Mouse (Mus musculus) WW6 (cell line): ENCODE results near the gene Sp140.
"Not testable (repeated sequence)": the region's sequence is repeated elsewhere in the genome, so short reads cannot be mapped to it uniquely, and the experiment has no call there.

ENCODE experiments used
- DNase-seq: peaks from one replicate; pipeline ENCODE4 v3.0.0-alpha.2; 2013; ENCODE audit warnings: low read depth, low spot score

Sp140 gene

DNA sequence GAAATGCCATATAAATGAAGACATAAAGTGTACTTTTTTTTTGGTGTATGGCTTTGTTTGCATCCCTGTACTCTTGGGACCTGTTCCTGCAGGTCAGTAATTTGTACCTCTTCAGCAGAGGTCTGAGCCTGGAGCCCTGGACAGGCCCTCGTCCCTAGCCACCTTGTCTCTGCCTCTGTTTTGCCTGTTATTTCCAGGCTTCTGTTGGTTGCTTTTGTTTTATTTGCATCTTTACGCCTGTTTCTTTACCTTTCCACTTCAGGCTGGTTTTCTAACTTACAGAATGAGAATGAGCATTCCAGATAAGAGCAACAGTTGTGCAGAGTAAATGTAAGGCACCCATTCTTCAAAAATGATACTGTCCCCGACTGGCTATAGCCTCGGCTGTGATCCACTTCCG is at the start of gene Sp140:
TSS of gene Sp140 (plus strand) at position 301 of the 400 bp plus-strand sequence.
- not testable (repeated sequence) for DNase-seq

DNA sequence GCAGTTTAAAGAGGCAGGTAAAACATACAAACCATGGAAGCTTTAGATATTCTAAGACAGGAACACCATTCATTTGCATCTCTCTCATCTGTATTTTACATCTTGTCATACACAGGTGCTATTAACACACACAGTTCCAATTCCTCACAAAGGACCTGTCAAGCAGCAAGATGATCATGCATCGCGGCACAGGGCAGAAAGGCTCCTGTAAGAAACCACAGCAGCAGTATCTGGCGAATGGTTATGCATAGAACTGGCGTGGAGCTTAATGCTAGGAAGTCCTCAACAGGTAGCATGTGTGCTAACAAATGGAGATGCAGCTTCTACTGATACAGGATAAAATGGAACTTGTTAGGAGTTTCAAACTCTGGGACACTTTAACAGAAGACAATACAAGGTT is 44.9 kb upstream of the Sp140 start:
- DNase-seq = not testable (repeated sequence)

DNA sequence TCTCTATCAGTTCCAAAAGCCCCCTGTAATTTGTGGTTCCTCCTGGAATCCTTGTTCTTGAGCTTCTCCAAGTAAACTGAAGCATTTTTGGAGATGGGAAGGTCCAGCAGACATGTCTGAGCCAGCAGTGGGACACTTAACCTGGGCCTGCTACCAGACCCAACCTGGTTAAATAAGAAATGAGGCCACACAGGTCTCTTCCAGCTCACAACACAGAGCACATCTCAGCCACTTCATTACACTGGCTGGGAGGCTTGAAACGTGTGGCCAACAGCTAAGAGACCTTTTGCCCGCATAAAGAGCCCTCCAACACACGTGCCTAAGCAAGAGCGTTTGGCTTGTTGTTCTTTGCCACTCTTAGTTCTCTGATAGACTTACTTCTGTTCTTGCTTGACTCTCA is 26.6 kb upstream of the Sp140 start:
- not testable (repeated sequence) for DNase-seq

DNA sequence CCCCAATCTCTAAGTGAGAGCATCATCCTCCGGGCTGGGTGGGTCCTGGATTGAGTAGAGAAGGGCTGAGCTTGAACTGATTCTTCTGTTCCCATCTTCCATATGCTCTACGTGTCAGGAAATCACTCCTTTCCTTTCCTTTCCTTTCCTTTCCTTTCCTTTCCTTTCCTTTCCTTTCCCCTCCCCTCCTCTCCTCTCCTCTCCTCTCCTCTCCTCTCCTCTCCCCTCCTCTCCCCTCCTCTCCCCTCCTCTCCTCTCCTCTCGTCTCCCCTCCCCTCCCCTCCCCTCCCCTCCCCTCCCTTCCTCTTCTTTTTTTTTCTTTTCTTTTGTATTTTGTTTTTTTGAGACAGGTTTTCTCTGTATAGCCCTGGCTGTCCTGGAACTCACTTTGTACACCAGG is 24.8 kb upstream of the Sp140 start, which contains the start of gene G530012D18Rik:
TSS of gene G530012D18Rik (plus strand) at position 301 of the 400 bp plus-strand sequence.
- DNase-seq = not testable (repeated sequence)

DNA sequence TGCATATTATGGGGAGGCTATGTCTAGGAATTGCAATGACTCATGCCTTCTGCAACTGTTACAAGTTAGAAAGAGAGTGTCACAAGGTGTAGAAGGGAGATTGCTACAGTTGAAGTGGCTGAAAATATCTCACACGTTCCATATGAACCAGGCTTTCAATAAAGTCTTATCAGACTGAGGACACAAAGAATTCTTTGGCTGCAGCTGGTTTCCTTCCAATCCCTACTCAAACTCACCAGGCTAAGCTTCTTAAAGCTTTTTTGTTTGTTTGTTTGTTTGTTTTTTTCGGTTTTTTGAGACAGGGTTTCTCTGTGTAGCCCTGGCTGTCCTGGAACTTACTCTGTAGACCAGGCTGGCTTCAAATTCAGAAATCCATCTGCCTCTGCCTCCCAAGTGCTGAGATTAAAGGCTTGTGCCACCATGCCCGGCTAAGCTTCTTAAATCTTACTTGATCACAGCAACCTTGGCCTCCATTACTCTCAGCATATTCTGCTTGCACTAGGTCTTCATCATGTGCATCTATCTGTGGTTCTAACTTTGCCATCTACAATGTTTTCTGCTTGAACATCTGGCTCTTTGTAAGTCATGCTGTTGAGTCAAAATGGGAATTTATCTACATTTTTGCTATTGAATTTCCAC is 21.7 kb upstream of the Sp140 start:
- DNase-seq = not testable (repeated sequence)

DNA sequence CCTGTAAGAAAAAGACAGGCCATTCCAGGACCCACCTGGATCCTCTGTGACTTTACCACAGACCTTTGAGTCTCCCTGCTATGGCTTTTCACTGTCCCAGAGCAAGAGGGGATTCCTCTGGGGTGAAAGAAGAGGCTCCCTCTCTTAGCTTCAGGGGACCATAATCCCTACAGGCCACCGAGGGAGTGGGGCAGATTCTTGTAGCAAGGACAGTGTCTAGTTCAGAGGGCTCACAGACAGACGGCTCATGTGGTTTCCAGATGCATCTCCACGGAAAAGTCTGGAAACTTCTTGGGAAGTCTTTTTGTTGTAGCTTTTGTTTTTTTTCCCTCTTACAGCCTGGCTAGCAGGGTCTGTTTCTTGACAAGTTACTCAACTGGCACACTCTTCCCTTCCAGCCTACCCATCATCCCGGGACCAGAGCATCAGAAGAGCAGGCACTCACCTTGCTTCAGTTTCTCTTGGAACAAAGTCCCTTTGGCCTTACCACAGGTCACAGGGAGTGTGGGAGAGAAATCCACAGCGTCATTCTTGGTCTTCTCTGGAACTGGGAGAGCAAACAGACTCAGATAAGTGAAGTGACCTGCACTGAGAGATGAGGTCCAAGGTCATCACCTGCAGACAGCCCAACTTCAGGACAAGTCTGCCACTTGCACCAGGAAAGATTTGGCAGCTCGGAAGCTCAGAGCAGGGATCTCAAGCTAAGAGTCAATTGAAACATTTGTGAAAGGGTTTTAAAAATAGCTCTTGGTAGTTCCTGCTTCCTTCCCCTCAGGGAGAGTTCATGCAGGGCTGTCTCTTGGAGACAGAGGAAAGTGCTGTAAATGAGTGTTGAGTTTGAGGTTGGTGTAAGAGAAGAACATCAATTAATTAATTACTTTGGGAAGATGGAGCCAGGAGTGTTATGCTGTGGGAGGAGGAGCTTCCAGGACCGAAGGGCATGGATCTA is 20.7 kb upstream of the Sp140 start:
- not testable (repeated sequence) for DNase-seq

DNA sequence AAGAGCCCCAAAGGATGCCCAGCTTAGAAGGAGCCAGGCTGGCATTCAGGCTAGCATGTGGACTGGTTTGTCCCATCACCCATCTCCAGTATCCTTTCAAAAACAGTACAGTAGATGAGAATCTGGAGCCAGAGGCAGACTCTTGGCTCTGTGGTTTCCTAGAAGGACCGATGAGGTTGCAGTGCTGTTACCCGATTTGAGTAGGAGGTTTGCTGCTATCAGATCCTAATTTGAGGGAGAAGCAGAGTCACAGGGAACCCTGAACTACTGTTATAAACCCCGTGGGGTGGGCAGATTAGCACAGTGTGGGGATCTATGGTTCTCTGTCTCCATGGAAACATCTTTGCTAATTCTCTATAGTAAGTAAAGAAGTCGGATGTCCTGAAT is 20.0 kb upstream of the Sp140 start:
- DNase-seq = not testable (repeated sequence)

DNA sequence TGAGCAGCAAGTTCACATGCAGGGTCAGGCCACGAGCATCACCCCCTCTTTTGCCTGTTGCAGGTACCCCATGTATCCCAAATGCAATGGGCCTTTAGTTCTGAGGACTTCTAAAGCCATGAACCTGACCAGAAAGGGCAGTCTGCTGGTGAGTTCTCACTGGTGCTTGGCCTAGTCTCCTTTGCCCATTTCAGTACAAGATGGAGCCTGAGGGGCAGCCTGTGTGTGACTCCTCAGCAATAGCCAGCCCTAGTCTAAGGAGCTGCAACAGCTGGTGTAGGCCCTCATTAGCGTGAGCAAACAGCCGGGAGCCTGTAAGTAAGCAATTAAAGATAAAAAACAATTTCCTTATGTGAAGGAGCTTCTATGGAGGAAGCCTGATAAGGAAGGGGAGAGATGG is 19.6 kb upstream of the Sp140 start:
- DNase-seq = not testable (repeated sequence)

DNA sequence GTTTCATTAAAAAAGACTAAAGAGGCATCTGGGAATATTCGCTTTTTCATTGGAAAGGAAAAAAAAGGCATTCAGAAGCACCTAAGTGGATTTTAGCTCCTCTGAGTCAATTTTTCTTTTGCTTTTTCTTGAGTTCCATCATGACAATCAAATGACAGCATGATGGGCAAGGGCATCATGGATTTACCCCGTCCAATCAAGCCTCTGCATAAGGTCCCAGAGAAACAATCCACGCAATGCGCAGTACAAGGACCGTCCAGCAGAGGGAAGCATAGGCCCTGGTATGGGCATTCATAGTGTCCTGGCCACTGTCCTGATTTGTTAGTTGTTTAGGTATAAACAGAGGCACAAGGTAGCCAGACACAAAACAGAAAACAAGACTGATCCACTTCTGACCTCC is 18.7 kb upstream of the Sp140 start:
- not testable (repeated sequence) for DNase-seq

DNA sequence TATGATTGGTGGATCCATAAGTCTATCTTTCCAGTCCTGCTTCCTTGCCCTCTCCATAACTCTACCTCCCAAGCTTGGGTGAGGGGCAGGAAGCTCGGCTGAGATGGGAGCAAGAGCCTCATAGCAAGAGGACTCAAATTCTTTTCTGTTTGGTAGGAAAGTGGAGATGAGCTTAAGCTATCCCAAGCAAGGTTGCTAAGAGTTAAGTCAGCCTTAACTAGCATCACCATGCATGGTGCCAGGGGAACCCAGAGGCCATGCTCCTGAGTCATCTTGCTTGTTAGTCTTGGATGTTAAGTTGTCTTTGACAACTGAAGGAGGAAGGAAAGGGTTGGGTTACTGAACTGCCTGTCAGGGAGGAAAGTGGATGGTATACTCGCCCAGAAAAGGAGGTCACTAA is 11.5 kb upstream of the Sp140 start:
- not testable (repeated sequence) for DNase-seq

DNA sequence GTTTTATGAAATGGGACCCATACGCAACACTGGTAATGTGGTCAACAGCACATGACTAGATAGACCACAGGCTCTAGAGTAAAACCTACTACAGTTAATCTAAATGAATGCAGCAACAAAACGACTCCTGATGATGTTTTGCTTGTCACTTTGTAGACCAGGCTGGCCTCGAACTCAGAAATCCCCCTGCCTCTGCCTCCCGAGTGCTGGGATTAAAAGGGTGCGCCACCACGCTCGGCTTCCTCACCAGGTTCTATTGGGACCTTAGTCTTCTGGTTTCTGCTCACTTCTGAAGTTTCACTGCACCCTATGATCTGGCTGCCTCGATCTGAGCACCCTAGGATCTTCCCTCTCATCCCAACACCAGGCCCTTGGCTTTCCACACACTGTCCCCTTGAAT is 7.7 kb upstream of the Sp140 start:
- DNase-seq = not testable (repeated sequence)

DNA sequence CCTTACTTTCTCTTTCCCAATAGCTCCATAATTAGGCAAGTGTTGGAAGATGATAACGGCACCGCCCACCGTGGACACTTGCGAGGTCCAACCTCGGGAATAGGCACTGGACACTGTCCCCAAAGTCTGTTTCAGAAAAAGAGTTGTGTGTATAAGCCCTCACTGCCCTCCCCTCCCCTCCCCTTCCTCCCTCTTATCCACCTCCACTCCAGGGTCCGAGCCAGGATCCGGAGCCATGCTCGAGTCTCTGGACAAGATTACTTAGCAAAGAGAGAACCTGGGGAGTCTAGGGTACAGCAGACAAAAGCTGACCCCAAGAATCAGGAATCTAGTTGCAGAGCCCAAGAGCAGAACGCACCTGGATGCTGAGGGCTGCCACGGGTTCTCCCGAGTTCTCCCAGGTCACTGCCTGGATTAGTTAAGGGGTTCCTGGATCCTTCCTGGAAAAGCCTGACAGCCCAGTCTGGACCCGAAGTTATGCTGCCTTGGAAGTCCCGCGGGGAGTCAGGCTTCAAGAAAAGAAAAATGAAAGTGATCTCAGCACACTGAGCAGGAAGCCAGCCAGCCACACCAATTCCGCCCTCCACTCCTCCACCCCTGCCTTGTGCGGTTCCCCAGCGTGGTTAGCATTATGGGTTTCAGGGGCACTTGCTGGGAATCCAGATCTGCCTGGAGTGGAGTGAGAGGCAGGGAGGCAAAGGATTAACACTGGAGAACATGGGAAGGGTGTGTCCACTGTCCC is 1.7 kb upstream of the Sp140 start, which contains the start of gene Sp110:
TSS of gene Sp110 (minus strand) at position 547 of the 742 bp plus-strand sequence.
- not testable (repeated sequence) for DNase-seq

DNA sequence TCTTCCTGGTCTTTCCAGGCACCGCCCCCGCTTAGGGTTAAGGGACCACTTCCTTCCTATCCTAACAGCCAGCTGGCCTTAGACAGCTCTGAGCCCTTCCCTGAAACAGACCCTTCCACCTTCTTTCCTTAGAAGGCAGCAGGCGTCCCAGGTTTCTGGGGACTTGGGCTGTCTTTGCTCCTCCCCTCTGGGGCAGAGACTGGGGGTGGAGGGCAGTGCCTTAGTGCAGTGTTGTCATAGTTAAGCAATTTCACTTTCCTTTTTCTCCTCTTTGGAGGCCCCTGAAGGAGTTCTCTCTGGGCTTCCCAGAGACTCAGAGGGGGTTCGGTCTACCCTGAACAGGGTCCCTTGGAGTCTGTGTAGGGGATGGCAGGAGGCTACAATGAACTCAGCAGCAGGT is 616 bp downstream of the Sp140 start:
- not testable (repeated sequence) for DNase-seq

DNA sequence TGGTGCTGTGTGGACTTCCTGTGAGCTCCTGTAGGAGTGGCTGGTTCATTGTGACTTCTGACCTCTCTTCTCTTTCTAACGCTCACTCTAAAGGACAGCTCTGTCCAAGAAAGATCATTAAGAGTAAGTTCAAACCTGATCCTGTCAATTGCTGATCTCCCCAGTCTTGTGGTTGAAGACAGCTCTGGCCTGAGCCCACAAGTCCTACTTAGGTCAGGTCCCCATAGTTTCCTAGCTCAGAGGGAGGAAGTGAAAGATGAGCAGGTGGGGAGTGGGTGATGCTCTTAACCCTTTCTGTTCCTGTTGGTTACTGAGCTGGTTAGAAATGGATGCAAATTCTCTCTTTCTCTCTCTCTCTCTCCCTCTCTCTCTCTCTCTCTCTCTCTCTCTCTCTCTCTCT is 4.2 kb downstream of the Sp140 start:
- DNase-seq = not testable (repeated sequence)

DNA sequence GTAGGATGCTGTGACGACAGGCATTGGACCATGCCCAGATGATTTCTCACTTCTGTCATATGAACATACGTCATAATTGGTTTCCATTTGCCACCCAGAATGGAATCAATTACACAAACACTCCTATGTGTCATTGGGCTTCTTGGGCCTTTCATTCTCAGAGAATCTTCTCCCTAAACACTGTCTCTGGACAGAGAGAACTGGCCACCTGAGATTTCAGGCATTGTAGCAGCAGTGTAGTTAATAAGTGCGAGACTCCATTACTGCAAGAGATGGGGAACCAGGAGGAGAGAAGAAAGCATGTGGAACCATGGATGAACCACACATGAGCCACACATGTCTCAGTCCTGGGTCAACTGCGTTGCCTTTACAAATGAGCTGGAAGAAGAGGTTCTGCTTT is 8.2 kb downstream of the Sp140 start:
- not testable (repeated sequence) for DNase-seq

DNA sequence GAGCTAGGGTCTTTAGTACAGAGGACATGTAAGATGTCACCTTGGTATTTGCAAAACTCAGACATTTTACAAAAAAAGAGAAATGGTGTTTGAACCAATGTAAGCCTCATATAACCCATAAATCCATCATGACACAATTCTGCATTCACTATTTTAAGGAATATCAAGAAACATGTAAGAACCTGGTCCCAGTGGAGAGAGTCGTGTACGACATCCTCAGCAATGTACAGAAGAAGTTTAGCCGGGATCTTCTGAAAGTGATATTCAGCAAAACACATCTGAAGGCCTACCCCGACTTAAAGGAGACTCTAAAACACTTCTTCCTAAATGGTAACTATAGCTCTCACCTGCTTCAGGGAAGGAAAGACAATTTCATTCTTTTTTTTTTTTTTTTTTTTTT is 10.4 kb downstream of the Sp140 start:
- not testable (repeated sequence) for DNase-seq

DNA sequence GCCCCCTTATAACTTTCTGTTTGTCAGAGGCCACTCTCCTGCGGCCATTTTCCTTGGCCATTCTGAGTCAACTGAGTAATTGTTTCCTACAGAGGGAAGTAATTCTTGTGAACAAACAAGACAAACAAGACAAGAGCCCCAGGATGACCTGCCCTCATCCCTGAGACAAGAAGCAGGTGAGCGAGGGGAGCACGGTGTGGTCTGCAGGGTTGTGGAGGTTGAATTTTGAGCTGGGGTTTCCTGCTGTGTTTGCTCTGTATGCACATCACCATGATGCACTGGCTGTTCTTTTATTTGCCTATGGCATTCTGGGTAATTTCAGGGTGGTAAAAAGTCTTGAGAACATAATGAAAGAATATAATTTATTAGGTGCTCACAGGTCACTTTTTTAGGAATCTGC is 14.9 kb downstream of the Sp140 start:
- not testable (repeated sequence) for DNase-seq

DNA sequence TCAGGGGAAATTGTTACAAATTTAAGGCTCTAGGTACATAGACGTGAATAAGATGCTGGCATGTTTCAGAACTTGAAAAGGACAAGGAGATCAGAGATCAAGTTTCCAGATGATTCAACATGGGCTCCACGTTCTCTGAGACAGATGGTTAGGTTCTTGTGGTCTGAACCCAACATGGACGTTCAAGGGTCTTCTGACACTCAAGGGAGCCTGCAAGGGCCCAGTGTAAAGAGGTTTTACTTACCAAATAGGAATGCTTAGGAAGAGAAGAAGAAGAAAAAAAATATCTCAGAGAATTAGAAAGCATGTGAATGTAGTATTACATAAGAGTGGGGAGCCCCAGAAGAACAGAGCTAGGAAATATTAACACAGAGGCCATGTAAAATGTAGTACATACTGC is 15.6 kb downstream of the Sp140 start:
- DNase-seq = not testable (repeated sequence)

DNA sequence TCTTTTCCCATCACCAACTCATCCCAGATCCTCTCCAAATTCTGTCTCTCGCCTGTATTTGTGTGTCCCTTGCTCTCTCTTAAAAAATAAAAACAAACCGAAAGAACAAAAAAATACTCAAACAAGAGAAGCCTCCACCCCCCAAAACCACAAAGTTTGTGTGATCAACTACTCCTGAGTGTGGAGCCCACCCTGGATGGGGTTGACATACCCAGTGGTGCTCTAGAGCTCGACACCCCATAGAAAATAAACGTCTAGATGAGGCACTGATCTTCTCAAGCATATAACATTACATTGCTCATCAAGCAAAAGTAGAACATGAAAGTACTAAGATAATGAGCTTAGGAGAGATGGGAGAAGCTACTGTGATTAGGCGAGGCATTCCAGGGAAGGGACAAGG is 17.0 kb downstream of the Sp140 start:
- not testable (repeated sequence) for DNase-seq

DNA sequence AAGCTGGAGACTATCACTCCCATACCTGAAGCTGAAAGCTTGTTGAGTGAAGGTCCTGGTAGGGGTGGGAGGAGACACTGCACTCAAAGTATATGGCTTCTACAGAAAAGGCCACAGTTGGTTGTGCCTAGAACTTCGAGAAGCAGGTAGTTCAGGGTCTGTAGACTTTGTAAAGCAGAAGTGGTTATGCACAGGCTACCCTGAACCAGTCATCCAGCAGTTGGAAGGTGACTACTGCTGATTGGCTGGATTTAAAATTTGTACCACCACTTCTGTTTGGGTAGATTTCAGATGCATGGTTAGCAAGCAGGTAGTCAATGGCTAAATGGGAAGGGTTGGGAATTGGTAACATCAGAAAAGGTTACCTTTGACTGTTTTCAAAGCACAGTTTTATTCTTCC is 18.5 kb downstream of the Sp140 start:
- DNase-seq = not testable (repeated sequence)

DNA sequence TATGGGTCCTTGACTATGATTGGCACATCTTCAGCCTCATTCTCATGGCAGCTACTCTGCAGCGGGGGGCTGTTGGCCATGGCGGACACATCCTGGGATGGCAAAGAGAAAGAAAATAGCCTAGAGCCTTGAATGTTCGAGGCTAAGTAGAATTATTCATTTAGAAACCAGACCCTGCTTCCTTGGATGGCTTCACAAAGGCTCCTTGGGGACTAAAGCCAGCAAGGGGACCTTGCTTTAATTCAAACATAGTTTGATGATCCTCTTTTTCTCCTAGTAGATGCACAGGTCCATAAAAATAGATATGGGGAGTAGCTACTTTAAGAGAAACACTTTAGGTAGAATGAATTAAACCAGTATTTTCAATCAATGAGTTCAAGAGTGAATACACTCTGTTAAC is 36.8 kb downstream of the Sp140 start:
- not testable (repeated sequence) for DNase-seq

DNA sequence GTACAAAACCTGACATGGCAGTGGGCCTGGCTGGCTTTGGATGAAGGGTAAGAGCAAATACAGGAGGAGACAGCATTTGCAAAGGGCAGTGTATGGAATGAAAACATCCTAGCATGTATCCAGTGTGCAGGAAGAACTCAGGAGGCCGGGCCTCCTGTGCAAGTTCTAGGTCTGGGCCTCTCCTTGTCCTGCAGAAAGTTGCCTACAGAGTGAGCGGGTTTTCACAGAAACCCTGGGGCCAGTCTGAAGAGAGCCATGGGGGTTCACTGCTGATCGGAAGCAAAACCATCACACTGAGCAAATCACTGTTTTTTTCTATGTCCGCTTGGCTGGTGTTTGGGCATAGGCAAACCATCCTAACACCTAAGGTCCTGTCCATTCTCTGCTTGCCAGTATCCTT is 38.0 kb downstream of the Sp140 start:
- DNase-seq = not testable (repeated sequence)
